Mouse (Mus musculus) heart, postnatal 25 days (tissue): Measurements from ENCODE around the gene Zfp365. TPM values are rescaled to one million over a fixed set of nuclear protein-coding genes. Genes with fewer than 3 reads are reported as not detected.

Experiments used
- DNase-seq: peaks from one replicate; pipeline ENCODE4 v3.0.0; 2022; ENCODE audit warnings: low spot score
- intact Hi-C: fragments of 180-260 bp; cut with DNase I; formaldehyde crosslinking; loops from one replicate; pipeline ENCODE4 v1.15.1; 2025
- total RNA-seq, 2 experiments: library from RNA; stranded (reverse); gene quantifications; 2 replicates each; pipeline ENCODE4 v1.2.3; 2021

The Zfp365 gene
- total RNA-seq: under 1 TPM; 0.49 to 0.50 TPM

DNA sequence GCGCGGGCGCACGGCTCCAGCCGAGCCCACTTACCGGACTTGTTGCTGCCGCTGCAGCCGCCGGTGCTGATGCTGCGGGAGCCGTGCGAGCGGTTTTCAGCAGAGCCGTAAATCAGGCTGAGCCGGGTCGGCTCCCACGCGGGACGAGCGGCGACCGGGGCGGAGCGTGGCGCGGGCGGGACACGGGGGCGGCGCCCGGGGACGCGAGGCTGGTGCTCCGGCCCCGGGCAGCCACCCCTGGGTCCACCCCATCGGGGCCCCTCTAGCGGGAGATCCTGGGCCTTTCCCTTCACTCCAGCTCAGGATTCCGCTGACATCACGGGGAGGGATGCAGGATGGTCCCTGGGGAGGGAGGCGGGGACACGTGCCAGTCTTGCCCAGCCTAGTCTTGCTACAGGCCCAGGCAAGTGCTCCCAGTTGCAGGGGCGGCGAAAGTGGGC is at the start of gene Zfp365:
TSS of gene Zfp365 (minus strand) at position 326 of the 440 bp plus-strand sequence.
- DNase-seq: peak; percentile 60
- intact Hi-C loops: loop anchor here (5.0 kb wide), 1 partner anchor 50 kb away; no protein-coding TSS in a partner anchor

- intact Hi-C loops: loop anchor here (5.0 kb wide), 1 partner anchor 48 kb away; the partner anchor contains the start of gene Zfp365
- no peak for DNase-seq
Measured at GRCm38 (mm10) chr10:67959982-67960381, 47.5 kb upstream of the Zfp365 start.

DNA sequence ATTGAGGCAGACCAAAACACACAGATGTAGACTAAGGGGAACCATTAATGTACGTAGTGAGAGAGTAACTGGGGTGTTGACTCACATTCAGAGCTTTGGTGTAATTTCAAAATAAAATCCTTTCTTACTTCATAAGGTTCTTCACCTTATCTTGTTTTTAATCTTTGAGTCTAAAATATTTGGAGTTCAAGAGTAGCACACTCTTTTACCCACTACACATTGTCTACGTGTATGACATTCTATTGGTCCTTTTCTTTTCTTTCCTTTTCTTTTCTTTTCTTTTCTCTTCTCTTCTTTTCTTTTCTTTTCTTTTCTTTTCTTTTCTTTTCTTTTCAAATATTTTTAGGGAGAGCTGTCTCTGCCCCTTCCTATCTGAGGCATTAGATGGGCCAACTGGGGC is 43.5 kb upstream of the Zfp365 start:
- intact Hi-C loops: no loop called here
- no peak for DNase-seq

- intact Hi-C loops: no loop called here
- no peak for DNase-seq
Measured at GRCm38 (mm10) chr10:67951690-67952089, 39.2 kb upstream of the Zfp365 start.

DNA sequence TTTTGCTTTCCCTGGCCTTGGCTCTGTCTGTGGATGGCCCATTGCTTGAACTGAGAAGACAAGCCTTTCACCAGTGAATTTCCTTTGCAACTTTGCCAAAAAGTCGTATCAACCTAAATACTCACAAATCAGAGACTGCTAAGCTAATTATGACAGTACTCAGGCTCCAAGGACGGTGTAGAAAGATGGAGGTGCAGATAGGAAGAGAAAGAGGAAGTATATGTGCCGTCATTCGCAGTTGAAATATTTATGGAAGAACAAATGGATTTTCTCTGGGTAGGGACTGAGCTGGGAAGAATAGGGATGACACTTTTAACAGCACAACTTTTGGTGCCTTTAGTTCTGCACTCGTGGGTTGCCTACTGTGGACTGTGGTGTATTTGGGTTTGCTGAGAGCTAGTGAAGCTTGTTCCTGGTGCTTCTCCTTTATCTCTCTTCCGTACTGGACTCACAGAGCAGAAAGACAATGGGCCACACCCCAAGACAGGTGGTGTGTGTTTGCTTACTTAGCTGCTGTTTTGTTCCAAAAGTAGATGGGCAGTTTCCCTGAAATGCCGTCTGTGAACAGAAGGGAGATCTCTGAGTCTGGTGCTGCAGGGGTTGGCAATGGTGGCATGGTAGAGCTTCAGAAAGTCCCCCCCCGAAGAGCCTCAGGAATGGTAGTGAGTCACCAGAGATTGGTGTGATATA is 37.7 kb upstream of the Zfp365 start:
- intact Hi-C loops: no loop called here
- no peak for DNase-seq

DNA sequence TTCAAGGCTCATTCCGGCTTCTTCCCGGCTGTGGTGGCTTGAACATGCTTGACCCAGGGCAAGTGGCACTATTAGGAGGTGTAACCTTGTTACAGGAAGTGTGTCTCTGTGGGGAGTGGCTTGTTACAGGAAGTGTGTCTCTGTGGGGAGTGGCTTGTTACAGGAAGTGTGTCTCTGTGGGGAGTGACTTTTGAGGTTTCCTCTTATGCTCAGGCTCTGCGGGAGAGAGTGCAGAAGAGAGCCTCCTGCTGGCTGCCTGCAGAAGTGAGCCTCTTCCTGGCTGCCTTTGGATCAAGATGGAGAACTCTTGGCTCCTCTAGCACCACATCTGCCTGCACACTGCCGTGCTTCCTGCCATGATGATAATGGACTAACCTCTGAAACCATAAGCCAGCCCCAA is 31.1 kb upstream of the Zfp365 start:
- DNase-seq: no peak
- intact Hi-C loops: no loop called here

DNA sequence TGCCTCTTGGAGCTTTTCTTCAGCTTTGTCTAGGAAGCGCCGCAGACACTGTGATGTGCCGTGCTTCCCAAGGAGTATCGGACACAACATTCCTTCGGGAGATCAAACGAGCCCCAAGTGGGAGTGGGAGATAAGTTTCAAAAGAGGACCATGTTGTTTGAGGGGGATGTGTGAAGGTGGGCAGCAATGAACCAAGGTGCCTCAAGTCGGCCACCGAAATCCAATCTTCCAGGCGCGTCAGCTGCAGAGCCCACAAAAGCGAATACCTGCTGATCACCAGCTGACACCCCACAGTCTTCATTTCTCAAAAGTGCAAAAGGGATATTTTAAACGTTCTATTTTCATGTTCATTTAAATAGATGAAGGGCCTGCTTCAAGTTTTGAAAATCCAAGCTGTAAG is 27.1 kb upstream of the Zfp365 start:
- intact Hi-C loops: no loop called here
- no peak for DNase-seq

- intact Hi-C loops: no loop called here
- no peak for DNase-seq
Measured at GRCm38 (mm10) chr10:67937775-67938174, 25.3 kb upstream of the Zfp365 start.

DNA sequence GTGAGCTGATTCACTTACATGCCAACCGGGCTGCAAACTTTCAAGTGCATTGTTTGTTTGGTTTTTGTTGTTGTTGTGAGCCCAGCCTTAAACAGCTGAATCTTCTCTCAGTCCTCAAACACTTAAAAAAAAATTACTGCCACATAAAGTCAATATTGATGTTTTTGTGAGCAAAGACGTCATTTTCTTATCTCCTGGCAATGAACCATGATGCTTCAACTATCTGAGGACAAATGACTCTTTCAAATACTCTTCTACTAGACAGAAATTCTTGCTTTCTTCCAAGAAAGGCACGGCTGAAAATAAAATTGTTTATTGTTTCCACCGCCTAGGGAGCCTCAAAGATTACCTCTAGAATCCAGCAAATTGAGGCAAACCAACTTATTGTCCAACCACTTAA is 24.5 kb upstream of the Zfp365 start:
- intact Hi-C loops: no loop called here
- DNase-seq: no peak

DNA sequence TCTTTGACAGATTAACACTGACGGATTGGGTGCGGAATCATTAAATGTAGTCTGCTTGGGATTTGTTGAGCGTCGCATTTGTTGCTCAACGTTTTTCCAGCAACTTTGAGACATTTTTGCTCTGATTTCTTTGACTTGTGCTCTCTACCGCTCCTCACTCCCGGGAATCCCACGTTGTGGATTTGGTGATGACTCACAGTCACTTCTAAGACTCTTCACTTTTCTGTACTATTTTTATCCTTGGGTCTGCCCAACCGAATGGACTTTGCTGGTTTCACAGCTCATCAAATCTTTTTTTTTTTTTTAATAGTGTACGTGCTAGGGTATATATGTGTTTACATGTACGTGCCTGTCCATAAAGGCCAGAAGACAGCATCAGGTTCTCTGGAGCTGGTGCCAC is 20.3 kb upstream of the Zfp365 start:
- no peak for DNase-seq
- intact Hi-C loops: no loop called here

- intact Hi-C loops: no loop called here
Measured at GRCm38 (mm10) chr10:67931328-67931727, 18.9 kb upstream of the Zfp365 start.

GRCm38 (mm10) chr10:67928584-67928983 is 16.1 kb upstream of the Zfp365 start:
- intact Hi-C loops: no loop called here
- no peak for DNase-seq

More at GRCm38 (mm10) chr10:67931328-67931727, 18.9 kb upstream of the Zfp365 start:
- no peak for DNase-seq

DNA sequence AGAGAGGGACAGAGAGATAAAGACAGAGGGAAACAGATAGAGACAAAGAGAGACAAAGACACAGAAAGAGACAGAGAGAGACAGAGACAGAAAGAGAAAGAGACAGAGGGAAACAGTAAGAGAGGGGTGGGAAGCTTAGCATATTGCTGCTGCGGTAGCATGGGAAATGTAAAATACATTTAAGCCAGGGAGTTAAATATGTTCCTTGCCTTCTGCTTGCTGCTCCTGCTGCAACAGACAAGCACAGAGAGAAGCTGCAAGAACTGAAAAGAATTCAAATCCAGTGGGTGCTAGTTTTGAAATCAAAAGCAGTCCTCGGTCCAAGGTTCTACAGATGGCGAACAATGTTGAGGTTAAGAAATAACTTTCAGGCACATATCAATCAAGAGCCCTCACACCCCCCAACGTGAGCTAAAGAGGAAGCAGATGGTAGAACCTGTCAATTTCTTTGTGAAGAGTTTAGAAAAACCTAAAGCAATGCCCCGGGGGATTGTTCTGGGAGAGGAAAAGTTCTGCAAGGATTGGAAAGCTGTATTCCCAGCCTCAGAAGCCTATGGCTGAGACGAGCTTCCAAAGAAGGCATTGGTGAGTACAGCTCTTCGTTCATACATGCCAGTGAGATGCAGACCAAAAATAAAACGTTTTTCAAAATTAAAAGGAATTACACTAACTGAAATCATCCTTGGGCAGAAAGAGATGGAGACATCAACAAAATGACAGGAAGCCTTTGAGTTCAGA is 15.4 kb upstream of the Zfp365 start:
- no peak for DNase-seq
- intact Hi-C loops: no loop called here

DNA sequence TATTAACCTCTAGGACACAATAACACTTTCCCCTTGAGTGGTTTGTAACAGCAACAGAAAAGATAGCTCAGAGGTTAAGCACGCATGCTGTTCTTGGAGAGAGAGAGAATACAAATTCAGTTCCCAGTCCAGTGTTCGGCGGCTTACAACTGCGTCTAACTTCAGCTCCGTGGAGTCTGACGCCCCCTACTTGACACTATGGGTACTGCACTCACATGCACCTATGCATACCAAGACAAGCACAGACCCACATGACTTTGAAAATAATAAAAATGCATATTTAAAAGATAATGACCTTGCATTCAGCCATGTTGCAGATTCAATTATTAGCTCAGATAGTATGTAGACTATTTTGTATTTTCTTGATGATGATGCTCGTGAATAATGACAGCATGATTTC is 11.6 kb upstream of the Zfp365 start:
- DNase-seq: no peak
- intact Hi-C loops: no loop called here

- intact Hi-C loops: no loop called here
- no peak for DNase-seq
Measured at GRCm38 (mm10) chr10:67921777-67922176, 9.3 kb upstream of the Zfp365 start.

DNA sequence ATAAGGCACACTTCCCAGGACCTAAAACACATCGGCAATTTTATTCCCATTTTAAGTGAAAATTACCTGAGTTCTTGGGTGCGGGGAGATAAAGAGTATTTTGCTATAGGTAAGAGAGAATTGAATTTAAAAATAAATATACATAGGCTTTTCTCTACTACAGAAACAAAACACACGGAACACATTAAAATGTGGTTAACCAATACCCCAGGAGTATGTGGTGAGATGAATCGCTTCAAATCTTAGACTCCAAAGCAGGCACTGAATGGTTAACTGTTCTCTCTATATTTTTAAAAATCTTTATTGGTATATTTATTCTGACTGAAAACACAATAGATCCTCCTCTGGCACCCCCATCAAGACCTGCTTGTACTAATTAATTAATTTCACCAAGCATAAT is 7.2 kb upstream of the Zfp365 start:
- intact Hi-C loops: no loop called here
- DNase-seq: no peak

DNA sequence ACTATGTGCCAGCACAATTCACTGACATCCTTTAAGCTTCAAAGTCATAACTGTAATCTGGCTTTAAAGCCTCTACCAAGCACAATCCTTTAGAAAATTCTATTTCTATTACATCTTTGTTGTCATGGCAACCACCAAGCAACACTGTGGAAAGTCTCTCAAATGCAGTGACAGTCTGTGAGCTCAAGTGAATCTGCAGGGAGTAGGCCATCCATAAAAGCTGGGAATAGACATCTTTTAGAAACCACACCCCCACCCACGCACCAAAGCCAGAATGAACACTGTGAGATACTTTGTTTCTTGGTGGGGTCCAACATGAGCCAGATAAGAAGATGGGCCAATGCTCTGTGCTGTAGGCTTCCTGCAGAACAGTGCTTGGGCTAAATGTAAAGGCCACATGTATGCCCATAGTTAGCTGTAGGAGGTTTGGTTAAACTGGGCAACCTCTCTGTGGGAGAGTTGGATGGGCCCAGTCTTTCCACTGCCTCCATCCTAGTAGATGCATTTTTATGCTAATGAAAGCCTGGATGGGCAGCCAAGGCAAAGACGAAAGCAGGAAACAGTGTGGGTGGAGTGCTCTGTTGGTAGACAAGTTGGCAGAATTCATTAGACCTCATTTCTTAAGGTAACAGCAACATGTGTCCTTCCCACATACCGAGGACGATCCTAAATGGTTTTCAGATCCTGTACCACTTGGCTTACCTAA is 5.9 kb upstream of the Zfp365 start:
- intact Hi-C loops: no loop called here
- no peak for DNase-seq

DNA sequence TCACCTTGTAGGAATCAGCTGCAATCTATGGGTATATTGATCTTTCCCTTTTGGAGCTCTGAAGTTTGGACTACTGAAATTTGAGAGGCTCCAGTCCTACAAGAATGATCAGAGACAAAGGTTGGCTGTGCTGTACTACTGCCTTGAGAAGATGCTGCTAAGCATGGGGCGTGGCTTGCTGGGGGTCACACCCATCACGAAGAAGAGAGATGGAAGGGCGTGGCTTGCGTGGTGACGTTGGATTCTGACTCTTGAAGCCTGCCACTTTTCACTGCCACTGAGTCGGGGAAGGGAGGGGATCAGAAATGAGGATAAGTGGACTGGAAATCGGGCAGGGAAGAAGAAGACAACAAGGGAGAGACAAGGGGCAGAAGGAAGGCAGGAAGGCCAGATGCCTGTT is 4.9 kb upstream of the Zfp365 start:
- intact Hi-C loops: no loop called here
- DNase-seq: no peak

GRCm38 (mm10) chr10:67911447-67912336 is 770 bp downstream of the Zfp365 start:
- DNase-seq: no peak
- intact Hi-C loops: loop anchor here (5.0 kb wide), 1 partner anchor 51 kb away; no protein-coding TSS in a partner anchor

GRCm38 (mm10) chr10:67907931-67908330 is 4.5 kb downstream of the Zfp365 start:
- intact Hi-C loops: no loop called here
- no peak for DNase-seq
